Mouse (Mus musculus): ENCODE measurements around the gene Dusp8. TPM values are rescaled to one million over a fixed set of nuclear protein-coding genes. Genes with fewer than 3 reads are reported as not detected.
A peak's percentile ranks its signal among the peaks of the same experiment; 100 is the strongest.
"Not testable (repeated sequence)": the region's sequence is repeated elsewhere in the genome, so short reads cannot be mapped to it uniquely, and the experiment has no call there.

Dusp8 gene
- polyA plus RNA-seq (2014; fragmentation: Nextera tagmentation; extraction: Ambion mirVana) = 0.47 and 0.48 TPM in 2 replicates

GRCm38 (mm10) chr7:142095183-142095931, at the start of gene Dusp8:
TSS of gene Dusp8 (minus strand) at chr7:142095843.
- no peaks in the 10 kb centered on the region for H3K36me3 ChIP-seq (ENCODE audit: control insufficient read depth, insufficient read depth, low read length)
- peak; percentile 87 for DNase-seq (ENCODE audit: low spot score)
- H3K27ac ChIP-seq (replicated peaks; ENCODE audit: low read depth, low read length) = no peak within 1 kb of the TSS
- peaks cover 71% of the 10 kb centered on the region for H3K27me3 ChIP-seq (ENCODE audit: control insufficient read depth, insufficient read depth, low read length)
- whole genome bisulfite sequencing = under 1% methylated on average over 37 of the region's 63 CpGs
- H3K4me1 ChIP-seq (ENCODE audit: control insufficient read depth, insufficient read depth, low read length) = peaks cover 10% of the 10 kb centered on the region
- peak within 1 kb of the TSS; percentile 45 for H3K4me3 ChIP-seq (ENCODE audit: low read depth, low read length)
- peak; percentile 59; the same call in 1 of the 2 replicates for ATAC-seq (ENCODE audit: insufficient number of reproducible peaks, low FRiP score, low TSS enrichment, low read depth)
- peak within 1 kb of the TSS; percentile 34 for H3K9ac ChIP-seq (ENCODE audit: low read length)
- H3K9me3 ChIP-seq (ENCODE audit: control insufficient read depth, low read length) = no peaks in the 10 kb centered on the region
- peak within 1 kb of the TSS; percentile 94 for H3K4me2 ChIP-seq (ENCODE audit: low read depth, severe bottlenecking)

- no peak within 1 kb of the TSS for H3K4me2 ChIP-seq (ENCODE audit: low read depth, severe bottlenecking)
- H3K4me3 ChIP-seq (ENCODE audit: low read depth, low read length) = no peak within 1 kb of the TSS
- no peak within 1 kb of the TSS for H3K9ac ChIP-seq (ENCODE audit: low read length)
- 81% methylated on average over 1 of the region's 1 CpGs for WGBS
- H3K36me3 ChIP-seq (ENCODE audit: control insufficient read depth, insufficient read depth, low read length) = no peaks in the 10 kb centered on the region
- DNase-seq (ENCODE audit: low spot score) = no peak
- H3K27ac ChIP-seq (replicated peaks; ENCODE audit: low read depth, low read length) = no peak within 1 kb of the TSS
- H3K9me3 ChIP-seq (ENCODE audit: control insufficient read depth, low read length) = no peaks in the 10 kb centered on the region
- H3K27me3 ChIP-seq (ENCODE audit: control insufficient read depth, insufficient read depth, low read length) = no peaks in the 10 kb centered on the region
- no peaks in the 10 kb centered on the region for H3K4me1 ChIP-seq (ENCODE audit: control insufficient read depth, insufficient read depth, low read length)
- ATAC-seq (ENCODE audit: insufficient number of reproducible peaks, low FRiP score, low TSS enrichment, low read depth) = no peak
Observed at GRCm38 (mm10) chr7:142144507-142144906, 48.9 kb upstream of the Dusp8 start, which contains the start of gene Gm45337. TSS of gene Gm45337 (minus strand) at chr7:142144607.

GRCm38 (mm10) chr7:142143506-142144010, 47.9 kb upstream of the Dusp8 start:
- not testable (repeated sequence) for H3K4me3 ChIP-seq (ENCODE audit: low read depth, low read length); H3K27me3 ChIP-seq (ENCODE audit: control insufficient read depth, insufficient read depth, low read length); DNase-seq (ENCODE audit: low spot score); H3K36me3 ChIP-seq (ENCODE audit: control insufficient read depth, insufficient read depth, low read length); ATAC-seq (ENCODE audit: insufficient number of reproducible peaks, low FRiP score, low TSS enrichment, low read depth); H3K9ac ChIP-seq (ENCODE audit: low read length); H3K27ac ChIP-seq (replicated peaks; ENCODE audit: low read depth, low read length); H3K4me1 ChIP-seq (ENCODE audit: control insufficient read depth, insufficient read depth, low read length); H3K4me2 ChIP-seq (ENCODE audit: low read depth, severe bottlenecking); H3K9me3 ChIP-seq (ENCODE audit: control insufficient read depth, low read length)
- 65% methylated on average over 1 of the region's 1 CpGs for WGBS

GRCm38 (mm10) chr7:142140696-142141095, 45.1 kb upstream of the Dusp8 start:
- Histone ChIP-seq H3K27me3 (ENCODE audit: control insufficient read depth, insufficient read depth, low read length) (no peaks in the 10 kb centered on the region), H3K9me3 (ENCODE audit: control insufficient read depth, low read length) (no peaks in the 10 kb centered on the region), H3K4me3 (ENCODE audit: low read depth, low read length) (no peak overlapping the region), H3K4me1 (ENCODE audit: control insufficient read depth, insufficient read depth, low read length) (no peaks in the 10 kb centered on the region), H3K9ac (ENCODE audit: low read length) (no peak overlapping the region), H3K36me3 (ENCODE audit: control insufficient read depth, insufficient read depth, low read length) (no peaks in the 10 kb centered on the region), H3K4me2 (ENCODE audit: low read depth, severe bottlenecking) (no peak overlapping the region), H3K27ac (replicated peaks; ENCODE audit: low read depth, low read length) (no peak overlapping the region)
- no peak for ATAC-seq (ENCODE audit: insufficient number of reproducible peaks, low FRiP score, low TSS enrichment, low read depth)
- 16% methylated on average over 1 of the region's 1 CpGs for WGBS
- no peak for DNase-seq (ENCODE audit: low spot score)

GRCm38 (mm10) chr7:142135934-142136333, 40.3 kb upstream of the Dusp8 start, which contains the start of gene Gm39115:
TSS of gene Gm39115 (minus strand) at chr7:142136034.
- not testable (repeated sequence) for ATAC-seq (ENCODE audit: insufficient number of reproducible peaks, low FRiP score, low TSS enrichment, low read depth); H3K4me2 ChIP-seq (ENCODE audit: low read depth, severe bottlenecking); H3K9me3 ChIP-seq (ENCODE audit: control insufficient read depth, low read length); H3K27me3 ChIP-seq (ENCODE audit: control insufficient read depth, insufficient read depth, low read length); H3K4me3 ChIP-seq (ENCODE audit: low read depth, low read length); H3K4me1 ChIP-seq (ENCODE audit: control insufficient read depth, insufficient read depth, low read length); H3K36me3 ChIP-seq (ENCODE audit: control insufficient read depth, insufficient read depth, low read length); H3K9ac ChIP-seq (ENCODE audit: low read length); H3K27ac ChIP-seq (replicated peaks; ENCODE audit: low read depth, low read length); DNase-seq (ENCODE audit: low spot score)
- 51% methylated on average over 2 of the region's 2 CpGs for WGBS

GRCm38 (mm10) chr7:142134206-142134995, 38.8 kb upstream of the Dusp8 start:
- H3K27ac ChIP-seq (replicated peaks; ENCODE audit: low read depth, low read length) = no peak overlapping the region
- no peak overlapping the region for H3K4me3 ChIP-seq (ENCODE audit: low read depth, low read length)
- no peak overlapping the region for H3K9ac ChIP-seq (ENCODE audit: low read length)
- no peaks in the 10 kb centered on the region for H3K9me3 ChIP-seq (ENCODE audit: control insufficient read depth, low read length)
- no peak overlapping the region for H3K4me2 ChIP-seq (ENCODE audit: low read depth, severe bottlenecking)
- ATAC-seq (ENCODE audit: insufficient number of reproducible peaks, low FRiP score, low TSS enrichment, low read depth) = no peak
- DNase-seq (ENCODE audit: low spot score) = no peak
- H3K27me3 ChIP-seq (ENCODE audit: control insufficient read depth, insufficient read depth, low read length) = no peaks in the 10 kb centered on the region
- WGBS = 59% methylated on average over 4 of the region's 4 CpGs
- no peaks in the 10 kb centered on the region for H3K4me1 ChIP-seq (ENCODE audit: control insufficient read depth, insufficient read depth, low read length)
- H3K36me3 ChIP-seq (ENCODE audit: control insufficient read depth, insufficient read depth, low read length) = no peaks in the 10 kb centered on the region

- no peak for ATAC-seq (ENCODE audit: insufficient number of reproducible peaks, low FRiP score, low TSS enrichment, low read depth)
- 65% methylated on average over 4 of the region's 4 CpGs for WGBS
Observed at GRCm38 (mm10) chr7:142128843-142129242, 33.2 kb upstream of the Dusp8 start.

GRCm38 (mm10) chr7:142120629-142121028, 25.0 kb upstream of the Dusp8 start, which contains the start of gene Gm45618:
TSS of gene Gm45618 (minus strand) at chr7:142120729.
- H3K36me3 ChIP-seq (ENCODE audit: control insufficient read depth, insufficient read depth, low read length); H3K4me2 ChIP-seq (ENCODE audit: low read depth, severe bottlenecking); H3K27ac ChIP-seq (replicated peaks; ENCODE audit: low read depth, low read length); H3K27me3 ChIP-seq (ENCODE audit: control insufficient read depth, insufficient read depth, low read length); H3K9me3 ChIP-seq (ENCODE audit: control insufficient read depth, low read length); H3K4me1 ChIP-seq (ENCODE audit: control insufficient read depth, insufficient read depth, low read length); H3K9ac ChIP-seq (ENCODE audit: low read length); ATAC-seq (ENCODE audit: insufficient number of reproducible peaks, low FRiP score, low TSS enrichment, low read depth); H3K4me3 ChIP-seq (ENCODE audit: low read depth, low read length); DNase-seq (ENCODE audit: low spot score): not testable (repeated sequence)
- 88% methylated on average over 1 of the region's 1 CpGs for WGBS

More at GRCm38 (mm10) chr7:142128843-142129242, 33.2 kb upstream of the Dusp8 start:
- Histone ChIP-seq H3K27ac (replicated peaks; ENCODE audit: low read depth, low read length) (no peak overlapping the region), H3K4me3 (ENCODE audit: low read depth, low read length) (no peak overlapping the region), H3K27me3 (ENCODE audit: control insufficient read depth, insufficient read depth, low read length) (no peaks in the 10 kb centered on the region), H3K9me3 (ENCODE audit: control insufficient read depth, low read length) (no peaks in the 10 kb centered on the region), H3K9ac (ENCODE audit: low read length) (no peak overlapping the region), H3K4me1 (ENCODE audit: control insufficient read depth, insufficient read depth, low read length) (no peaks in the 10 kb centered on the region), H3K4me2 (ENCODE audit: low read depth, severe bottlenecking) (no peak overlapping the region), H3K36me3 (ENCODE audit: control insufficient read depth, insufficient read depth, low read length) (no peaks in the 10 kb centered on the region)
- no peak for DNase-seq (ENCODE audit: low spot score)

All from limb, embryonic 11.5 days (tissue).